8 mouse cellular contexts compared by ENCODE assay signal in the genomic region with DNA sequence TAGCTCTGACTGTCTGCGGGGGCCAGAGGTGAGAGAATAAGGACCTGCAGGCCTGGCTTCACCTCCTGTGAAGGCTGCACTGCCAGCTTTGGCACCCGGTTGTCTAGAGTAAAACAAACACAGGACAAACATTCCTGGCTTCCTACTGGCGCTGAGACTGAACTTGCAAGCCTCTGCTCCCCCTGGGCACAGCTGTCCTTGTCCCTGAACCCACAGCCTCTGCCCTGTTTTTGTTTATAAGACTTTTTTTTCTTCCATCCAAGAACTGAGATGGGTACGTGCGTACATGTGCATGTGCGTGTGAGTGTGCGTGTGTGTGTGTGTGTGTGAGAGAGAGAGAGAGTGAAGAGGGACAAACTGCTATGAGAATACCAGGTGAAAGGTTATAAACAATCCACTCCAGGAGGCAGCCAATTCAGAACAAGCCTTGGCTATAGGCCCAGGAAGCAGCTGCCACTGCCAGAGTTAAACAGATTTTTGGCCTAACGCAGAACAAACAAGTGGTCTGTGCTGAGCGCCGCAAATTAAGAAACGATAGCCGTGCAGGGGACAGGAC. TPM values are rescaled to one million over a fixed set of nuclear protein-coding genes. Genes with fewer than 3 reads are reported as not detected.
A peak's percentile ranks its signal among the peaks of the same experiment; 100 is the strongest.
DNase-seq lines count a peak whose midpoint lies in the region; ATAC-seq and TF ChIP-seq lines count a peak whose summit lies in the region.

No protein-coding gene starts in this region.

- TF ChIP-seq POLR2A in testis, adult 2 months (IDR thresholded peaks at IDR 0.05; ENCODE audit: control insufficient read depth, low read depth, low read length) = no peak

- 31% methylated on average over 12 of the region's 12 CpGs for WGBS in embryonic facial prominence, embryonic 14.5 days
- 16% methylated on average over 12 of the region's 12 CpGs for WGBS in heart, embryonic 14.5 days
- WGBS in lung, embryonic 16.5 days = 10% methylated on average over 12 of the region's 12 CpGs

- peak; percentile 71 to 80 for DNase-seq in right cerebral cortex, postnatal 10 days (ENCODE audit: low spot score in 2 of 2)
- no peak for DNase-seq in right cerebral cortex, postnatal 36 days (ENCODE audit: low spot score in 2 of 2)
- peak; percentile 89 for DNase-seq in embryonic facial prominence, embryonic 14.5 days (ENCODE audit: low spot score)
- peak; percentile 85 for DNase-seq in kidney, postnatal 10 days

- ATAC-seq in embryonic facial prominence, embryonic 14.5 days (ENCODE audit: low read depth) = peak; percentile 11; the same call in 1 of the 2 replicates
- ATAC-seq in heart, embryonic 14.5 days (ENCODE audit: insufficient number of reproducible peaks, insufficient read depth, low FRiP score, low read depth) = no peak; the same call in 1 of the 2 replicates
- peak; percentile 63 for ATAC-seq in lung, embryonic 16.5 days (ENCODE audit: low read depth)
- ATAC-seq in inflammation-experienced regulatory T-cells, adult 6 months = no peak

- H3K4me1 ChIP-seq in embryonic facial prominence, embryonic 14.5 days (ENCODE audit: control insufficient read depth, insufficient read depth, low read length) = peaks cover 20% of the 10 kb centered on the region
- H3K4me1 ChIP-seq in heart, embryonic 14.5 days (ENCODE audit: control insufficient read depth in 2 of 2, insufficient read depth in 2 of 2, low read length in 2 of 2) = peaks cover 12 to 34% of the 10 kb centered on the region in 2 experiments
- H3K4me1 ChIP-seq in lung, embryonic 16.5 days (replicated peaks; ENCODE audit: control insufficient read depth, insufficient read depth, low read length) = peaks cover 35% of the 10 kb centered on the region
- peaks cover 6% of the 10 kb centered on the region for H3K4me1 ChIP-seq in testis, adult 2 months (ENCODE audit: control insufficient read depth, insufficient read depth, low read length)

- H3K4me2 ChIP-seq in embryonic facial prominence, embryonic 14.5 days (ENCODE audit: low read depth, low read length) = peak overlapping the region; percentile 23; the same call in 1 of the 2 replicates
- peak overlapping the region; percentile 97 for H3K4me2 ChIP-seq in heart, embryonic 14.5 days (ENCODE audit: low read length)
- peak overlapping the region; percentile 57 for H3K4me2 ChIP-seq in lung, embryonic 16.5 days (ENCODE audit: low read depth, low read length)

- peak overlapping the region; percentile 80 for H3K27ac ChIP-seq in embryonic facial prominence, embryonic 14.5 days (replicated peaks; ENCODE audit: low read depth, low read length)
- peak overlapping the region; percentile 89 to 93 for H3K27ac ChIP-seq in heart, embryonic 14.5 days (replicated peaks in 1 of 2; ENCODE audit: control insufficient read depth in 1 of 2, insufficient read depth in 1 of 2, low read depth in 2 of 2, low read length in 2 of 2)
- peak overlapping the region; percentile 91 for H3K27ac ChIP-seq in lung, embryonic 16.5 days (ENCODE audit: low read length)
- H3K27ac ChIP-seq in testis, adult 2 months (ENCODE audit: control insufficient read depth, insufficient read depth, low read depth, low read length) = peak overlapping the region; percentile 72

- no peak overlapping the region for H3K4me3 ChIP-seq in embryonic facial prominence, embryonic 14.5 days (ENCODE audit: low read depth, low read length)
- 0 out of 4 replicates have a peak overlapping the region, but pooled peaks of 1 of the 2 experiments have one; percentile 10 for H3K4me3 ChIP-seq in heart, embryonic 14.5 days (ENCODE audit: control insufficient read depth in 1 of 2, insufficient read depth in 1 of 2, low read depth in 1 of 2, low read length in 2 of 2)
- H3K4me3 ChIP-seq in lung, embryonic 16.5 days (ENCODE audit: low read length) = no peak overlapping the region
- no peak overlapping the region for H3K4me3 ChIP-seq in testis, adult 2 months (ENCODE audit: control insufficient read depth, low read depth, low read length)

- peak overlapping the region; percentile 36; the same call in 1 of the 2 replicates for H3K9ac ChIP-seq in embryonic facial prominence, embryonic 14.5 days (ENCODE audit: low read depth, low read length)
- peak overlapping the region; percentile 88 for H3K9ac ChIP-seq in heart, embryonic 14.5 days (ENCODE audit: low read length)
- H3K9ac ChIP-seq in lung, embryonic 16.5 days (ENCODE audit: low read length) = no peak overlapping the region; the same call in 1 of the 2 replicates

- H3K36me3 ChIP-seq in embryonic facial prominence, embryonic 14.5 days (ENCODE audit: control insufficient read depth, insufficient read depth, low read length) = peaks cover 7% of the 10 kb centered on the region
- H3K36me3 ChIP-seq in heart, embryonic 14.5 days (ENCODE audit: control insufficient read depth, insufficient read depth, low read length) = peaks cover 15% of the 10 kb centered on the region
- peaks cover 6% of the 10 kb centered on the region; the same call in 1 of the 2 replicates for H3K36me3 ChIP-seq in lung, embryonic 16.5 days (ENCODE audit: control insufficient read depth, insufficient read depth, low read length)
- peaks cover 2% of the 10 kb centered on the region; the same call in 1 of the 2 replicates for H3K36me3 ChIP-seq in testis, adult 2 months (ENCODE audit: control insufficient read depth, insufficient read depth, low read length)

- no peak for TF ChIP-seq CTCF in testis, adult 2 months (IDR thresholded peaks at IDR 0.05; ENCODE audit: control insufficient read depth, insufficient read depth, insufficient replicate concordance, low read depth, low read length)

- no peaks in the 10 kb centered on the region for H3K9me3 ChIP-seq in embryonic facial prominence, embryonic 14.5 days (ENCODE audit: control insufficient read depth, low read length)
- H3K9me3 ChIP-seq in heart, embryonic 14.5 days (ENCODE audit: control insufficient read depth, low read length) = no peaks in the 10 kb centered on the region
- H3K9me3 ChIP-seq in lung, embryonic 16.5 days (ENCODE audit: control insufficient read depth, low read length) = no peaks in the 10 kb centered on the region

- no peaks in the 10 kb centered on the region for H3K27me3 ChIP-seq in embryonic facial prominence, embryonic 14.5 days (replicated peaks; ENCODE audit: control insufficient read depth, insufficient read depth, low read length)
- no peaks in the 10 kb centered on the region for H3K27me3 ChIP-seq in heart, embryonic 14.5 days (ENCODE audit: control insufficient read depth, insufficient read depth, low read length)
- no peaks in the 10 kb centered on the region for H3K27me3 ChIP-seq in lung, embryonic 16.5 days (ENCODE audit: control insufficient read depth, insufficient read depth, low read depth, low read length)
- no peaks in the 10 kb centered on the region for H3K27me3 ChIP-seq in testis, adult 2 months (ENCODE audit: control insufficient read depth, insufficient read depth, low read length)

RNA-seq across cellular contexts. Expression of a gene that starts 2.6 kb away (rescaled TPM):
- polyA plus RNA-seq in embryonic facial prominence, embryonic 14.5 days (2014; fragmentation: Nextera tagmentation; extraction: Ambion mirVana) = 160 and 166 TPM in 2 replicates
- polyA plus RNA-seq in heart, embryonic 14.5 days (2014; fragmentation: Nextera tagmentation; extraction: Ambion mirVana) = 257 and 262 TPM in 2 replicates
- 184 and 197 TPM in 2 replicates for polyA plus RNA-seq in lung, embryonic 16.5 days (2015; fragmentation: Nextera tagmentation; extraction: Ambion mirVana)
- polyA plus RNA-seq in testis, adult 2 months (2012; rRNA removed) = 73.8 and 75.5 TPM in 2 replicates
- polyA plus RNA-seq in inflammation-experienced regulatory T-cells, adult 6 months (2017; shearing (Covaris generic)) = 100 to 1,000 TPM; 160 to 366 (median 354) TPM

RNA-seq across cellular contexts. Expression of a gene that starts 21.7 kb away (rescaled TPM):
- polyA plus RNA-seq in embryonic facial prominence, embryonic 14.5 days (2014; fragmentation: Nextera tagmentation; extraction: Ambion mirVana) = 0.55 TPM in 1 of 2 replicates, not detected in the other
- polyA plus RNA-seq in heart, embryonic 14.5 days (2014; fragmentation: Nextera tagmentation; extraction: Ambion mirVana) = 0.68 and 0.81 TPM in 2 replicates
- 1.4 TPM in 2 replicates for polyA plus RNA-seq in lung, embryonic 16.5 days (2015; fragmentation: Nextera tagmentation; extraction: Ambion mirVana)
- not detected in 2 replicates for polyA plus RNA-seq in testis, adult 2 months (2012; rRNA removed)
- 1 to 10 TPM in 1 of 3 experiments, not detected in 2; 2.1 TPM for polyA plus RNA-seq in inflammation-experienced regulatory T-cells, adult 6 months (2017; shearing (Covaris generic))

RNA-seq across cellular contexts. Expression of a gene that starts 30.1 kb away (rescaled TPM):
- 28.3 and 36.4 TPM in 2 replicates for polyA plus RNA-seq in embryonic facial prominence, embryonic 14.5 days (2014; fragmentation: Nextera tagmentation; extraction: Ambion mirVana)
- polyA plus RNA-seq in heart, embryonic 14.5 days (2014; fragmentation: Nextera tagmentation; extraction: Ambion mirVana) = 10.8 and 11.7 TPM in 2 replicates
- 0.57 and 1.1 TPM in 2 replicates for polyA plus RNA-seq in lung, embryonic 16.5 days (2015; fragmentation: Nextera tagmentation; extraction: Ambion mirVana)
- 7.8 and 9.0 TPM in 2 replicates for polyA plus RNA-seq in testis, adult 2 months (2012; rRNA removed)
- polyA plus RNA-seq in inflammation-experienced regulatory T-cells, adult 6 months (2017; shearing (Covaris generic)) = not detected

RNA-seq across cellular contexts. Expression of a gene that starts 38.9 kb away (rescaled TPM):
- polyA plus RNA-seq in embryonic facial prominence, embryonic 14.5 days (2014; fragmentation: Nextera tagmentation; extraction: Ambion mirVana) = 8.9 and 11.0 TPM in 2 replicates
- 25.5 and 28.7 TPM in 2 replicates for polyA plus RNA-seq in heart, embryonic 14.5 days (2014; fragmentation: Nextera tagmentation; extraction: Ambion mirVana)
- 35.9 TPM in 2 replicates for polyA plus RNA-seq in lung, embryonic 16.5 days (2015; fragmentation: Nextera tagmentation; extraction: Ambion mirVana)
- polyA plus RNA-seq in testis, adult 2 months (2012; rRNA removed) = 13.9 and 17.8 TPM in 2 replicates
- polyA plus RNA-seq in inflammation-experienced regulatory T-cells, adult 6 months (2017; shearing (Covaris generic)) = 10 to 100 TPM; 26.9 to 48.9 (median 33.8) TPM

RNA-seq across cellular contexts. Expression of a gene that starts 41.3 kb away (rescaled TPM):
- polyA plus RNA-seq in embryonic facial prominence, embryonic 14.5 days (2014; fragmentation: Nextera tagmentation; extraction: Ambion mirVana) = 2.7 and 3.0 TPM in 2 replicates
- polyA plus RNA-seq in heart, embryonic 14.5 days (2014; fragmentation: Nextera tagmentation; extraction: Ambion mirVana) = 8.4 and 8.5 TPM in 2 replicates
- 1.6 and 1.9 TPM in 2 replicates for polyA plus RNA-seq in lung, embryonic 16.5 days (2015; fragmentation: Nextera tagmentation; extraction: Ambion mirVana)
- polyA plus RNA-seq in testis, adult 2 months (2012; rRNA removed) = 0.12 TPM in 1 of 2 replicates, not detected in the other
- under 1 TPM in 1 of 3 experiments, not detected in 2; 0.17 TPM for polyA plus RNA-seq in inflammation-experienced regulatory T-cells, adult 6 months (2017; shearing (Covaris generic))

Comparison
In these comparisons a context has a peak if more than half of its experiments do, and no peak if none do; other contexts are left out.
1. DNase-seq: peak in right cerebral cortex, postnatal 10 days (2 of 2), embryonic facial prominence, embryonic 14.5 days (single experiment) and kidney, postnatal 10 days (single experiment); none in right cerebral cortex, postnatal 36 days (0 of 2).
2. ATAC-seq: peak in embryonic facial prominence, embryonic 14.5 days (single experiment) and lung, embryonic 16.5 days (single experiment); none in heart, embryonic 14.5 days (single experiment) and inflammation-experienced regulatory T-cells, adult 6 months (single experiment).
3. H3K4me2 ChIP-seq: peak in every context shown above with its lines; median percentile 97 in heart, embryonic 14.5 days; 57 in lung, embryonic 16.5 days; 23 in embryonic facial prominence, embryonic 14.5 days.
4. Peak in every context shown above with its lines, with median percentiles within 50 percentile points of each other: H3K27ac ChIP-seq.